Mouse (Mus musculus) lung, postnatal 25 days (tissue): ENCODE results near the gene Nle1.

Source experiments
- DNase-seq: peaks from one replicate; pipeline ENCODE4 v3.0.0; 2022; ENCODE audit warnings: low spot score

Gene Nle1

DNA sequence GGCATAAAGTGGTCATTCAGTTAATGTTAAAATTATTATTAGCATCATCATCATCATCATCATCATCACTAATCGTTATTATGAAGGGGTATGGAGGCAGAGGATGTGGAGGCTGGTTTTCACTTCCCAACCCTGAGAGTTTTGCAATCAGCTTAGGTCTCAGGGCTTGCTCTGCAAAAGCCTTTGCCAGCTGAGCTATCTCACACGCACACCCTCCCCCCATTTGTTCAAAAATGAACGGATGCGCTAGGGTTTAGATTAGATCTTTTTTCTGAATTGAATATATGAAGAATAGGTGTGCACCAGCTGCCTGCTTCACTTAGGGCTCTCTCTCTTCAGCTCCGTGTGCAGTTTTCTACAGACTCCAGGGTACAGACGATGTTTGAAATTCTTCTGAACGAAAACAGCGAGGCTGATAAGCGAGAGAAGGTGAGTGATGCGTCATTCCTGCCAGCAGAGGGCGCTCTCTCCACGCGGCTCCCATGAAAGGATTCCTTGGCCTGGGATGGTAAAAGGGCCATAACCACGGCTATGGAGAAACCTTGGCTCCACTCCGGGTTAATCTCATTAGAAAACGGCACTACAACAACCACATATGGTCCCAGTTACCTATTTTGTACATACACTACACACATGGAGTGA is 6.6 kb upstream of the Nle1 start:
- DNase-seq = peak; percentile 69

- DNase-seq = no peak
Measured at GRCm38 (mm10) chr11:82910679-82911389, 2.6 kb upstream of the Nle1 start.

GRCm38 (mm10) chr11:82910250-82910649 is 2.0 kb upstream of the Nle1 start, which contains the start of gene Unc45b:
Gene Unc45b, plus strand, starts transcription at chr11:82910550.
- no peak for DNase-seq

DNA sequence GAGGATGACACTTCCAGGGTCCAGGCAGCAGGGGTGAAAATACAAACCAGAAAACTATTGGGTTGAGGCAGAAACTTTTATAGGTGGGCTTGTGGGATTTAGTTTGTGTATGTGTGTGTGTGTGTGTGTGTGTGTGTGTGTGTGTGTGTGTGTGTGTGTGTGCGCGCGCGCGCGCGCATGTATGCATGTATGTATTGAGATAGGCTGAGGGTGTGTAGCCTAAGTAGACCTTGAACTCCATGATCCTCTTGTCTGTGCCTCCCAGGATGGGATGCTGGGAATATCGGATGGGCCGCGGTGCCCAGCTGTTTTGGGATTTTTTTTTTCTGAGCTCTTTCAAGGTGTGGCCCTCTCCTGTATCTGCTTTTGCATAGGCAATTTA is 388 bp upstream of the Nle1 start:
- no peak for DNase-seq

- DNase-seq = no peak
Measured at GRCm38 (mm10) chr11:82905816-82906215, 2.4 kb downstream of the Nle1 start.

GRCm38 (mm10) chr11:82904952-82905351 is 3.3 kb downstream of the Nle1 start:
- no peak for DNase-seq

DNA sequence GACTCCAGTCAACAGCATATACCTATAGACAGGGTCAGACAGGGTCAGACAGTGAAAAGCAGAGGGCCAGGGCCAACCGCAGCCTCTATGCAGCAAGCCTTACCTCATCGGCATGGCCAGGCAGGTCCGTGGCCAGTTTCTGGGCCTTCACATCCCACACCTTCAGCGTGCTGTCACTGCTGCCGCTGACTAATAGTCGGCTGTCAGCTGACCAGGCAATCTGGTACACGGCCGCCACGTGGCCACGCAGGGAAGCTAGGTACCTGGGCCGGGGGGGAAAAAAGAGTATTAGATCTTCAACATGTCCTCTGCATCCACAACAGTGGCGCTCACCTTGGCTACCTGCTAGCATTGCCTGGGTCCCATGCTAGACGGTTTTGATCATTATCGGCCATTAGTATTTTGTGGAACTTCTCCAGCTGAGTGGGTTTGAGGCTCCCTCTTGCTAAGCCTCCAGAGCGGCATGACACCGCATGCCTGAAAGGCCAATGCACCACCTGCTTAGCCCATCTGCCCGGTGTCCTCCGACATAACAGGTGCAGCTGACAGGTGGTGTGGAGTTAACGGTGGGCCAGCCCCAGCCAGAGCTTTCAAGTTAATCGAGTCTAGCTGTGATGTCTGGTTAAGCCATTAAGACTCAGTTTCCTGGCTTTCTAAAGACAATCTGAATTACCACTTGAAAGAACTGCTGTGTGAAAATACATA is 6.5 kb downstream of the Nle1 start:
- DNase-seq = no peak

- DNase-seq = no peak
Measured at GRCm38 (mm10) chr11:82899720-82900119, 8.5 kb downstream of the Nle1 start.

GRCm38 (mm10) chr11:82897478-82897877 is 10.7 kb downstream of the Nle1 start:
- no peak for DNase-seq

- no peak for DNase-seq
Measured at GRCm38 (mm10) chr11:82891936-82892335, 16.3 kb downstream of the Nle1 start, which contains the start of gene Fndc8. Gene Fndc8, plus strand, starts transcription at chr11:82892124.

DNA sequence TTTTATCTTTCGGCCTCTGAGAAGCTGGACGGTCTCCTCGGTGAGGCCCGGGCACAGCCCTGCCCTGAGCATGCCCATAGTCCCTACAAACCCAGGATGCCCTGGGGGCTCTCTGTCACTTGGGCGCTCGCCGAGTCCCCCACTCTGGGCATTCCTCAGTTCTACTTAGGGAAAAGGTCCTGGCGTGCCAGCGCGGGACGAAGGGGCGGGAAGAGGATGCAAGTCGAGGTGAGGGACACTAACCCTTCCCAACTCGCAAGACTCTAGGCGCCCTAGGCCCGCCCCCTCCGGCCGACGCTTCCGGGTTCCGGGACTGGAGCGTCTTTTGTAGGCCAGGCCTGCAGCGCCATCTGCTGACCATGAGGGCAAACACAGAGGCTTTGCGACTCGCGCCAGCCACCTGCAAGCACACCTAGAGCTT is 17.9 kb downstream of the Nle1 start, which contains the start of gene Rad51d:
Gene Rad51d, minus strand, starts transcription at position 273 of the 421 bp plus-strand sequence.
- DNase-seq = peak; percentile 94

- DNase-seq = no peak
Measured at GRCm38 (mm10) chr11:82889524-82890341, 18.5 kb downstream of the Nle1 start.

GRCm38 (mm10) chr11:82888491-82888946 is 19.7 kb downstream of the Nle1 start:
- peak; percentile 7 for DNase-seq

DNA sequence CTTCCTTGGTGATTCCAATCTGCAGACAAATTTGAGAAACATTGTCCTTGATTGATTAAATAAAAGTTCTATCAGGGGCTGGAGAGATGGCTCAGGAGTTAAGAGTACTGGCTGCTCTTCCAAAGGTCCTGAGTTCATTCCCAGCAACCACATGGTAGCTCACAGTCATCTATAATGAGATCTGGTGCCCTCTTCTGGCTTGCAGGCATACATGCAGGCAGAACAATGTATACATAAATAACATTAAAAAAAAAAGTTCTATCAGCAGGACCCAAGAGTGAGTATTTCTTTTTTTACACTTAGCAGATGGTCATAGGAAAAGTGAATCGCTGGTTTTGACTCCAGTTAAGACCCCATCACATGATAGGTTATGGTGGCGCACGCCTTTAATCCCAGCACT is 21.7 kb downstream of the Nle1 start:
- no peak for DNase-seq

DNA sequence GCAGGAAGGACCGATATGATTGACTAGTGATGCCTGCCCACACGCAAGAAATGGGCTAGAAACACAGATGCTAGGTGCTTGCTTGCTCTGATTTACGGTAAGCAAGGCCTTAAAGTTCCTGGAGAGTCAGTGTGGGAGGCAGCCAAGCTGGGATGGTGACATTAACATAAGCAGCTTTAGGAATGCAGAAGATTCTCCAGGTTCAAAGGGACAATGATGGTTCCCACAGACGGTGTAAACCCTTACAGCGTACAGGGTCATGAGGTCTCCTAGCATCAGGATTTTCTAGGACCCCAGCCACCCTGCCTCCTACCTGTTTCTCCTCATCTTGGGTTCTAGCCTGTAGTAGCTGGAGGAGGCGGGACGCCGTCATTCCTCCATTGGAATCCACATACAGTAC is 25.0 kb downstream of the Nle1 start:
- no peak for DNase-seq

GRCm38 (mm10) chr11:82877726-82878344 is 30.4 kb downstream of the Nle1 start:
- DNase-seq = no peak

DNA sequence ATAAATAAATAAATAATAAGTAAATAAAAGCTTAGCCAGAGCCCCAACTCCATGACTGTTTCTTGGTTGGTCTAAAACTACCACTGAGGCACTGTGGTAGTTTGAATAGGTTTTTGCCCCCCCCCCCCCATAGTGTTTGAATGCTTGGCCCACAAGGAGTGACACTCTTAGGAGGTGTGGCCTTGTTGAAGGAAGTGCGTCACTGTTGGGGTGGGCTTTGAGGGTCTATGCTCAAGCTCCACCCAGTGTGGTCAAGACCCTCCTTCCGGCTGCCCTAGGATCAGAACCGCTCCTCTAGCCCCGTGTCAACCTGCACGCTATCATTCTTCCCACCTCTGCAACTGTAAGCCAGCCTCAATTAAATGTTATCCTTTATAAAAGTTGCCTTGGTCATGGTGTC is 32.6 kb downstream of the Nle1 start:
- DNase-seq = no peak

GRCm38 (mm10) chr11:82874924-82875323 is 33.3 kb downstream of the Nle1 start:
- no peak for DNase-seq

- DNase-seq = peak; percentile 93
Measured at GRCm38 (mm10) chr11:82871031-82871446, 37.2 kb downstream of the Nle1 start, which contains the start of gene Rffl. Gene Rffl, minus strand, starts transcription at chr11:82871210.

- DNase-seq = peak; percentile 53
Measured at GRCm38 (mm10) chr11:82870173-82871030, 37.8 kb downstream of the Nle1 start.
